Mouse (Mus musculus) small intestine, adult 2 months (tissue): ENCODE results near the gene Pebp1.

Source experiments
- CTCF ChIP-seq: fragments of 200-500 bp; IDR thresholded peaks from 2 replicates; pipeline ENCODE4 v1.5.1; 2012; ENCODE audit warnings: low read depth, mild to moderate bottlenecking, control low read depth, inconsistent platforms, low read length, moderate library complexity, mixed read lengths; ENCODE audit not compliant: insufficient replicate concordance, insufficient read length; ENCODE audit errors: extremely low read depth
- POLR2A ChIP-seq: fragments of 200-500 bp; IDR thresholded peaks from 2 replicates; pipeline ENCODE4 v1.6.1; 2012; ENCODE audit warnings: low read depth, mild to moderate bottlenecking, control low read depth, inconsistent platforms, low read length, moderate library complexity

DNA sequence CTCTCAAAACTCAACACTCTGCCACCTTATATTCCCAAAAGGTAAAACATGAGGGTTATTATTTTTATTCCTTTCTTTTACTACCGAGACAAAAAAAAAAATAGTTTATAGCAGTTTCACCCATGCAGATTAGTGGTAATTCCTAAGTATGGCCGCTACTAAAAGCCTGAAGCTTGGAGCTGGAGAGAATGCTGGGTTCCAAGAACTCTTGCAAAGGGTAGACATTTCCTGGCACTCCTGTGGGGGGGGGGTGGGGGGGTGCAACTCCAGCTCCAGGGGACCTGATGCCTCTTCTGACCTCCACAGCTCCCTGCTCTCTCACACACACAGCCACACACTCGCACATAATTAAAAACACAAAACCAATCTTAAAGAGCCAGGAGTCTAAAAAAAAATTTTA lies 1.1 kb downstream of the Pebp1 start:
- TF ChIP-seq CTCF (no peak), POLR2A (no peak)
